Mouse (Mus musculus) heart, postnatal 4 days (tissue): ENCODE data around the gene Ros1. TPM values are rescaled to one million over a fixed set of nuclear protein-coding genes. Genes with fewer than 3 reads are reported as not detected.

Experiments used
- DNase-seq: peaks from one replicate; pipeline ENCODE4 v3.0.0; 2021
- microRNA-seq, 2 experiments: library from miRNA; unstranded; fragments of <30 nt; microRNA quantifications; one replicate each; pipeline ENCODE4 v1.2.0; 2021 to 2022
- total RNA-seq, 2 experiments: library from RNA; stranded (reverse); gene quantifications; 2 replicates each; pipeline ENCODE4 v1.2.3; 2021

The Ros1 gene
- total RNA-seq, 2 experiments from 2014 or later, result not detected

DNA sequence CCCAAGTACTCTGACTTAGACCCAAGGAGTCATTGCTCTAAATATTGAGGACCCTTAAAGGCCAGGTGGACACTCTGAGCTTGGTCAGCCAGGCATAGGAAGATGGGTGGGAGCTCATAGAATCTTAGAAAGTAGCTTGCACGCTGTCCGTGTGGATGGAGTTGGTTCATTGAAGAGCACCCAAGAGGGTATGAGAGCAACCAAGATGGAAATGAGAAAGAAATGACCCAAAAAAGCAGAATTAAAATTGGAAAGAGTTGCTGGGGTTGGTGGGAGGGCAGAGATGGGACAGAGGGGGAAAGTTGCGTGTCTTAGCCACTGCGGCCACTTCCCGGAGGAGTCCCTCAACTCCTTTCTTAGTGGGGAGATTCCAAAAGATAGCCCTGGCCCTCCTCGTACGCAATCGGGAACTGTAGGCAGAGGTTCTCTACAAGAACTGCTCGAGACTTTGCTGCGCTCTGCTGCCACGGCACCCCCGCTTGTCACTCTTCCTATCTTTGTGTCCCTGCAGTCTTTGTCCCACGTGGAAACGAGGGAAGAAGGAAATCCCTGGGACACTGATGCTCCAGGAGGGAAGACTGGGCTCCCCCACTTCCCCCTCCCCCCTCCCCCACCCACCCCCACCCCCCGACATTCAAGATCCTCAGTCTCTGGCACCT lies 173.2 kb downstream of the Ros1 start:
- no peak for DNase-seq

DNA sequence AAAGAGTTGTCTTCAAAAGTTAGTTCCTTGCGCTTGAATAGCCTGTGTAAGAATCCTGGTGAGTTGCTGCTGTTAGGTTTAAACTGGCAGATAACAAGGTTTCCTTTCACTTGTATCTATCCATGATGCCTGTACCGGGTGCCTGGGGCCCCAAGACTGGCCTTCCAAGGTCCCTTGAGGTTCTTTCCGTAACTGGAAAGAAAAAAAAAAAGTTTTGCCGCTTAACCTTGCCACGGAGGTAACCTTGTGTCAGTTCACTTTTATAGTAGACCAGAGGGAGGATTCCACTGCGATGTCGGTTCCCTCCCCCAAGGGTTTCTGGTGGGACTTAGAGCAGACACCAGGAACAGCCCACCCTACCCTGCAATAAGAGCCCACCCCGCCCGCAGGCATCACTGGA lies 173.8 kb downstream of the Ros1 start:
- no peak for DNase-seq

GRCm38 (mm10) chr10:52018471-52018870 lies 176.6 kb downstream of the Ros1 start:
- DNase-seq, result no peak

Small RNAs within 50 kb of the gene (microRNA-seq; reads per million reads assigned to microRNA genes)
- 0 reads per million in 2 experiments for gene Gm24084

Other genes with a start within 250 kb of the Ros1 start
- gene Vgll2, start 172.7 kb downstream of the Ros1 start, total RNA-seq, result not detected
- 1 to 10 TPM; 6.0 to 6.2 TPM for gene Dcbld1, start 38.4 kb upstream of the Ros1 start, total RNA-seq
- not detected for gene Gm26741, start 163.5 kb upstream of the Ros1 start, total RNA-seq
- 10 to 100 TPM; 19.2 to 19.6 TPM for gene Gopc, start 186.9 kb upstream of the Ros1 start, total RNA-seq
- gene Nepn, start 193.7 kb upstream of the Ros1 start, total RNA-seq, result under 1 TPM in 1 of 2 experiments, not detected in 1; 0.19 TPM
- gene Nus1, start 222.3 kb upstream of the Ros1 start, total RNA-seq, result 10 to 100 TPM; 28.3 to 32.9 TPM